Mouse (Mus musculus): ENCODE measurements around the gene Calm3. TPM values are rescaled to one million over a fixed set of nuclear protein-coding genes. Genes with fewer than 3 reads are reported as not detected.

The Calm3 gene
- 71.9 TPM for polyA plus RNA-seq (2017; shearing (Covaris generic))

GRCm38 (mm10) chr7:16924037-16924834 is at the start of gene Calm3:
TSS of gene Calm3 (minus strand) at chr7:16924114.

DNA sequence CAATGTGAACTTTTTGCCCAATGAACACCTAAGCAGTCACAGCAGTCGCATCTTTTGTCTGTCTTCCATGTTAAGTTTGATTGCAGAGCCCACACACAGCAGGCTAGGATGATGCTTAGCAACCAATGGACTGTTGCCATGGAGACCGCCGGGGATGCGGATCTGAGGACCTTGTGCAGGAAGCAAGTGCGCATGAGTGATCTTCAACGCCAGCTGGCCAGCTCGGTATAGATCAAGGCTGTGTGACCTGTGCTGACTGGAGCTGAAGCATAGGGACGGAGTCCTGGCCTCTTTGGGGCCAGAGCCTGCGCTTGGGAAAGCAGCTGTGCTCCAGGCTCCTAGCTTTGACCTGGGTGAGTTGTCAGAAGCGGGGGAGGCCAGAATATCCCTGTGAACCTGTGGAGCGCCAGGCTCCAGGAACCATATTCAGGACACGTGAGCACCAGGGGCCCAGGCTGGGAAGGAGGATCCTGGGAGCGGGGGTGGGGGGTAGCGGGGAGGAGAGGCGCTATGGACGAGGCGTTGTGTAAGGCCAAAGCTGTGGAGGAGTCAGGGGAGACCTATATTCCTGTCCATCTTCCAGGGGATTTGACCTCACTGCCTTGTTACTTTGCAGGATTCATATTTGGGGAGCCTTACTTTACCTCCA is 35.7 kb upstream of the Calm3 start, which contains the start of gene Pnmal1:
TSS of gene Pnmal1 (plus strand) at position 141 of the 649 bp plus-strand sequence.

GRCm38 (mm10) chr7:16944061-16944807 is 20.3 kb upstream of the Calm3 start, which contains the start of gene Pnmal2:
TSS of gene Pnmal2 (plus strand) at chr7:16944682.

DNA sequence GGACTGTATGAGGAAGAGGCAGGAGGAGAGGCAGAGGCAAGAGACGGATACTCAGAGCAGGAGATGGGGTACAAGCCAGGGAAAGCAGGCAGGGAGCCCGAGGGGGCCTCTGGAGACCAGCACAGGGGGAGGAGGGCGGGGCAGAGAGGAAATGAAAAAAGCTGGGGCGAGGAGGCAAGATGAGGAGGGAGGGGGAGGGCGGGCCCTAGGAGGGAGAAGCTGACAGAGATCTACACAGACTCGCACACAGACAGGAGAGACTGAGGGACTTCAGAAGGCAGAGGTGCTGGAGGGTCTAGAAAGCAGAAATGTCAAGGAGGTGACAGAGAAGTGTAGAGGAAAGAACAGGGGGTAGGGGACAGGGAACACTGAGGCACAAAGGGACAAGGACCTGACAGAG is 17.6 kb downstream of the Calm3 start, which contains the start of gene Ptgir:
TSS of gene Ptgir (plus strand) at position 210 of the 400 bp plus-strand sequence.

GRCm38 (mm10) chr7:16891641-16892351 is 32.1 kb downstream of the Calm3 start, which contains the start of gene Gng8:
TSS of gene Gng8 (plus strand) at chr7:16891786.

GRCm38 (mm10) chr7:16875310-16875325 is 48.8 kb downstream of the Calm3 start, which contains the start of gene Dact3:
TSS of gene Dact3 (plus strand) at chr7:16875317.

Other genes starting within 250 kb of the Calm3 start
- 1.7 TPM for gene Ceacam15, start 248.4 kb downstream of the Calm3 start, polyA plus RNA-seq (2017; shearing (Covaris generic))
- not detected for gene Ceacam9, start 202.2 kb downstream of the Calm3 start, polyA plus RNA-seq (2017; shearing (Covaris generic))
- 207 TPM for gene Ap2s1, start 185.7 kb downstream of the Calm3 start, polyA plus RNA-seq (2017; shearing (Covaris generic))
- 99.6 TPM for gene Slc1a5, start 142.8 kb downstream of the Calm3 start, polyA plus RNA-seq (2017; shearing (Covaris generic))
- 25.3 TPM for gene Strn4, start 108.2 kb downstream of the Calm3 start, polyA plus RNA-seq (2017; shearing (Covaris generic))
- gene Fkrp, start 107.4 kb downstream of the Calm3 start, polyA plus RNA-seq (2017; shearing (Covaris generic)), result 6.5 TPM
- 242 TPM for gene Prkd2, start 81.2 kb downstream of the Calm3 start, polyA plus RNA-seq (2017; shearing (Covaris generic))
- not detected for gene Dact3, start 48.8 kb downstream of the Calm3 start, polyA plus RNA-seq (2017; shearing (Covaris generic))
- not detected for gene Gng8, start 32.3 kb downstream of the Calm3 start, polyA plus RNA-seq (2017; shearing (Covaris generic))
- gene Ptgir, start 17.6 kb downstream of the Calm3 start, polyA plus RNA-seq (2017; shearing (Covaris generic)), result 8.3 TPM
- gene Pnmal2, start 20.6 kb upstream of the Calm3 start, polyA plus RNA-seq (2017; shearing (Covaris generic)), result not detected
- not detected for gene Pnmal1, start 35.6 kb upstream of the Calm3 start, polyA plus RNA-seq (2017; shearing (Covaris generic))
- gene Gm42372, start 59.0 kb upstream of the Calm3 start, polyA plus RNA-seq (2017; shearing (Covaris generic)), result 5.4 TPM
- gene Ccdc8, start 68.6 kb upstream of the Calm3 start, polyA plus RNA-seq (2017; shearing (Covaris generic)), result 0.12 TPM
- gene Ppp5c, start 103.8 kb upstream of the Calm3 start, polyA plus RNA-seq (2017; shearing (Covaris generic)), result 141 TPM
- 1.5 TPM for gene Hif3a, start 138.3 kb upstream of the Calm3 start, polyA plus RNA-seq (2017; shearing (Covaris generic))
- gene Psg16, start 149.9 kb upstream of the Calm3 start, polyA plus RNA-seq (2017; shearing (Covaris generic)), result 0.71 TPM
- gene Ceacam3, start 226.2 kb upstream of the Calm3 start, polyA plus RNA-seq (2017; shearing (Covaris generic)), result not detected

Data from inflammation-experienced regulatory T-cells, adult 16 weeks (primary cell).